Mouse (Mus musculus) heart, adult 2 months (tissue): ENCODE measurements around the gene Prkd3.

ENCODE experiments used
- CTCF ChIP-seq: fragments of 200-600 bp; IDR thresholded peaks from 2 replicates; pipeline ENCODE4 v1.8.1; 2022; ENCODE audit warnings: antibody characterized with exemption, mild to moderate bottlenecking, moderate library complexity
- EP300 ChIP-seq: fragments of 200-500 bp; IDR thresholded peaks from 2 replicates; pipeline ENCODE4 v1.6.1; 2011; ENCODE audit warnings: low read depth, low read length, control low read depth; ENCODE audit not compliant: insufficient read depth
- POLR2A ChIP-seq: fragments of 200-500 bp; IDR thresholded peaks from 2 replicates; pipeline ENCODE4 v1.6.1; 2011; ENCODE audit warnings: mild to moderate bottlenecking, low read depth, low read length, control low read depth; ENCODE audit not compliant: insufficient read depth

- no peak for TF ChIP-seq EP300
- no peak for TF ChIP-seq CTCF
- no peak for TF ChIP-seq POLR2A
Observed at GRCm38 (mm10) chr17:79013625-79014024, 7.0 kb downstream of the Prkd3 start.
